Mouse (Mus musculus) regulatory T cell (primary cell): ENCODE data around the gene Arhgap15.

Experiments used
- in situ Hi-C: fragments of 300-600 bp; cut with MboI, MseI; formaldehyde crosslinking; loops from one replicate; pipeline ENCODE4 v1.15.1; 2025; ENCODE audit warnings: high pct_unique_total_duplicates

Gene Arhgap15

GRCm38 (mm10) chr2:44029035-44029715, 280.6 kb downstream of the Arhgap15 start:
- in situ Hi-C loops, result no loop called here

GRCm38 (mm10) chr2:44029865-44030264, 281.2 kb downstream of the Arhgap15 start:
- in situ Hi-C loops, result no loop called here

GRCm38 (mm10) chr2:44039522-44040203, 291.0 kb downstream of the Arhgap15 start:
- in situ Hi-C loops, result no loop called here

GRCm38 (mm10) chr2:44044088-44044487, 295.5 kb downstream of the Arhgap15 start:
- in situ Hi-C loops, result no loop called here

- in situ Hi-C loops, result no loop called here
These were observed 296.0 kb downstream of the Arhgap15 start for GRCm38 (mm10) chr2:44044634-44045033.

- in situ Hi-C loops, result no loop called here
These were observed 296.6 kb downstream of the Arhgap15 start for GRCm38 (mm10) chr2:44045231-44045630.

GRCm38 (mm10) chr2:44060306-44060705, 311.7 kb downstream of the Arhgap15 start:
- in situ Hi-C loops, result loop anchor here (25.0 kb wide), 1 partner anchor 1952 kb away; no protein-coding TSS in a partner anchor

- in situ Hi-C loops, result loop anchor here (25.0 kb wide), 1 partner anchor 1952 kb away; no protein-coding TSS in a partner anchor
These were observed 312.1 kb downstream of the Arhgap15 start for GRCm38 (mm10) chr2:44060716-44061115.

GRCm38 (mm10) chr2:44065067-44065466, 316.4 kb downstream of the Arhgap15 start:
- in situ Hi-C loops, result loop anchor here (25.0 kb wide), 1 partner anchor 1947 kb away; no protein-coding TSS in a partner anchor

- in situ Hi-C loops, result loop anchor here (25.0 kb wide), 1 partner anchor 1944 kb away; no protein-coding TSS in a partner anchor
These were observed 319.7 kb downstream of the Arhgap15 start for GRCm38 (mm10) chr2:44068151-44068840.

- in situ Hi-C loops, result loop anchor here (25.0 kb wide), 1 partner anchor 1943 kb away; no protein-coding TSS in a partner anchor
These were observed 320.3 kb downstream of the Arhgap15 start for GRCm38 (mm10) chr2:44068906-44069305.

GRCm38 (mm10) chr2:44076570-44076969, 327.9 kb downstream of the Arhgap15 start:
- in situ Hi-C loops, result no loop called here

GRCm38 (mm10) chr2:44080530-44080929, 331.9 kb downstream of the Arhgap15 start:
- in situ Hi-C loops, result no loop called here

- in situ Hi-C loops, result no loop called here
These were observed 332.6 kb downstream of the Arhgap15 start for GRCm38 (mm10) chr2:44081241-44081640.

- in situ Hi-C loops, result no loop called here
These were observed 335.8 kb downstream of the Arhgap15 start for GRCm38 (mm10) chr2:44084471-44084870.

- in situ Hi-C loops, result no loop called here
These were observed 337.9 kb downstream of the Arhgap15 start for GRCm38 (mm10) chr2:44086403-44087056.

- in situ Hi-C loops, result no loop called here
These were observed 349.9 kb downstream of the Arhgap15 start for GRCm38 (mm10) chr2:44098552-44098951.

GRCm38 (mm10) chr2:44102351-44102750, 353.7 kb downstream of the Arhgap15 start:
- in situ Hi-C loops, result no loop called here

GRCm38 (mm10) chr2:44103321-44103720, 354.7 kb downstream of the Arhgap15 start:
- in situ Hi-C loops, result no loop called here

- in situ Hi-C loops, result no loop called here
These were observed 355.1 kb downstream of the Arhgap15 start for GRCm38 (mm10) chr2:44103742-44104141.
